Mouse (Mus musculus): Measurements from ENCODE around the gene Ehd1. TPM values are rescaled to one million over a fixed set of nuclear protein-coding genes. Genes with fewer than 3 reads are reported as not detected.

Ehd1 gene
- polyA plus RNA-seq, 1 experiment from 2014 or later: 81.8 TPM

DNA sequence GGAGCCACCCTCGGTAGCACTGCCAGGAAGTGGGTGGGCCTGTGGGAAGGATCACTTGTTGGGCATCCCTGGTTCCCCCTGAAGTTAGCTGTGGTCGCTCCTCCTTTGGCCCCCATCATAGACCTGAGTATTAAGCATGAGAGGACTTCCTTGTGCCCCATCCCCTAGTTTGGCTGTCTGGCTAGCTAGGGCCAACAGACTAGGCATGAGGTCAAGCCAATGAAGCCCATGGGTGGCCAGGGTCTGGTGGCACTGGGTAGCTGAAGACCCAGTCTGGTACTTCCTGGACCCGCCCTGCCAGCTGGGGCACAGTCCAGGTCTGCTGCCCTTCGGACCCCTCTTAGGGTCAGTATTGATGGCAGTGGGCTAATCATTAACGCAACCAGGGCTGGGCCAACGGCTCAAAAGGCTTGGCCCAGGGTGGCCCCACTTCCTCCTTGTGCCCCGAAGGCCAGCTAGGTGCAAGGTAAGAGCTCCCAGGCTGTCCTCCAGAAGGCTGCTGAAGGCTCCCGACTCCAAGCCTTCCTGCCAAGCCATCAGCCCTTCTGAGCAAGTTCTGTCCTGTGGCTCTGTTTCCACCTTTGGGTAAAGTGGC lies 13.6 kb upstream of the Ehd1 start:
- no peak for DNase-seq (ENCODE audit: low spot score)
- H3K36me3 ChIP-seq (replicated peaks): peaks cover 44% of the 10 kb centered on the region
- H3K9me3 ChIP-seq: peaks cover 7% of the 10 kb centered on the region; the same call in 1 of the 2 replicates
- no peaks in the 10 kb centered on the region; the same call in 1 of the 2 replicates for H3K27me3 ChIP-seq (replicated peaks; ENCODE audit: low read depth, poor library complexity, severe bottlenecking)
- 90% methylated on average over 8 of the region's 8 CpGs for WGBS
- H3K4me3 ChIP-seq: no peak overlapping the region
- H3K4me1 ChIP-seq: no peaks in the 10 kb centered on the region
- H3K27ac ChIP-seq (replicated peaks): no peak overlapping the region

DNA sequence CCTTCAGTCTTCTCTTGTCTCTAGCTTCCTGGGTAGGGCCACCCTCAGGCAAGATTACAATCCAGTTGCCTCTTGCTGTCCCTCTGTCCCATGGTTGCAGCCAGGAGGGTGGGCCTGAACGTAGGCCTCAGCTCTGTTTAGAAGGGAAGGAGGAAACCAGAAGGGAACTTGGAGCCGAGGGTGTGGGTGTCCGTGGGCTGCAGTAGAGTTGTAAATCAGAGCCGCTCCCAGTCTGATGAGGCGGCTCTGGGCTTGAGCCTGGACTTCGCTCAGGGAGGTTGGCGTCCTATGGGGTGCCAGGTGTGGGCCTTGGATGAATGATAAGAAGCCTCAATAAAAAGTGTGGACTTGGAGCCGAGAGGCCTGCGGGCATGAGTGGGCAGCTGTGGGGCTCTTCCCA lies 12.3 kb upstream of the Ehd1 start:
- WGBS: 79% methylated on average over 9 of the region's 9 CpGs

DNA sequence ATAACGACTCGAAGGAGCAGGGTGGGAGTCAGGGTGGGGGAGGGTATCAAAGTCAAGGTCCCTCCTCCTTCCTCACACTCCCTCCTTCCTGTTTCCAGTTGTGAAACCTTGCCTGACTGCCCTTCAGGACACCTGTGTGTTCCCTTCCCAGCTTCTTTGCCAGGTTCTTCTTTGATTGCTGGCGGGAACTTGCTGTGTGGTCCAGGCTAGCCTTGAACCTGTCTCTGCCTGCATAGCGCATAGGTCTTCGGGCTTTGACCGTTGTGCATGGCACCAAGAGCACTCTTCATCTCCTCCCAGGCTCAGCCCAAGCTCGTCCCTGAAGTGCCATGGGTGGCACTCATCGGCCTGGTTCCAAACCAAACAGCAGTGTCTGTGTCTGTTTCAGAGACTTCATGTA lies 11.6 kb upstream of the Ehd1 start:
- Histone ChIP-seq H3K36me3 (replicated peaks) (peaks cover 27% of the 10 kb centered on the region), H3K4me3 (no peak overlapping the region), H3K27ac (replicated peaks) (no peak overlapping the region), H3K4me1 (0 out of 2 replicates have a peak, but pooled peaks cover 3% of the 10 kb centered on the region), H3K9me3 (peaks cover 7% of the 10 kb centered on the region; the same call in 1 of the 2 replicates), H3K27me3 (replicated peaks; ENCODE audit: low read depth, poor library complexity, severe bottlenecking) (no peaks in the 10 kb centered on the region; the same call in 1 of the 2 replicates)
- WGBS: 88% methylated on average over 8 of the region's 8 CpGs
- no peak for DNase-seq (ENCODE audit: low spot score)

More for the DNA sequence above, 12.3 kb upstream of the Ehd1 start:
- Histone ChIP-seq H3K27me3 (replicated peaks; ENCODE audit: low read depth, poor library complexity, severe bottlenecking) (no peaks in the 10 kb centered on the region; the same call in 1 of the 2 replicates), H3K27ac (replicated peaks) (no peak overlapping the region), H3K4me1 (0 out of 2 replicates have a peak, but pooled peaks cover 3% of the 10 kb centered on the region), H3K36me3 (replicated peaks) (peaks cover 32% of the 10 kb centered on the region), H3K9me3 (peaks cover 7% of the 10 kb centered on the region; the same call in 1 of the 2 replicates), H3K4me3 (no peak overlapping the region)
- no peak for DNase-seq (ENCODE audit: low spot score)

DNA sequence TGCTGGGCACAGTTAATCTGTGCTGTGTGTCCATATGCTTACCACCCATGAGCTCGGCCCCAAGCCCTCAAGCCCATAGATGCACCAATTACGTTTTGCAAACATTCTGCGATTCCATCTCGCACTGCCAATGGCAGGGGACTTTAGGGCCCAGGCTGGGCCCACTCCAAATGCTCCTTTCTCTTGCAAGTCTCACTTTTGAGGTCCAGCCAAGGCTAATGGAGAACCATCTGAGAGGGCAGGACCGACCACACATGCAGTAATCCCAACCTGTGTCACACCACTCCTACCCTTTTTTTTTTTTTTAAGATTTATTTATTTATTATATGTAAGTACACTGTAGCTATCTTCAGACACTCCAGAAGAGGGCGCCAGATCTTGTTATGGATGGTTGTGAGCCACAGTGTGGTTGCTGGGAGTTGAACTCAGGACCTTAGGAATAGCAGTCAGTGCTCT lies 10.8 kb upstream of the Ehd1 start:
- Histone ChIP-seq H3K27ac (replicated peaks) (no peak overlapping the region), H3K9me3 (peaks cover 4% of the 10 kb centered on the region; the same call in 1 of the 2 replicates), H3K27me3 (replicated peaks; ENCODE audit: low read depth, poor library complexity, severe bottlenecking) (peaks cover under 1% of the 10 kb centered on the region; the same call in 1 of the 2 replicates), H3K4me3 (no peak overlapping the region), H3K4me1 (peaks cover 4% of the 10 kb centered on the region; the same call in 1 of the 2 replicates), H3K36me3 (replicated peaks) (peaks cover 18% of the 10 kb centered on the region)
- no peak for DNase-seq (ENCODE audit: low spot score)
- WGBS: 61% methylated on average over 6 of the region's 6 CpGs

DNA sequence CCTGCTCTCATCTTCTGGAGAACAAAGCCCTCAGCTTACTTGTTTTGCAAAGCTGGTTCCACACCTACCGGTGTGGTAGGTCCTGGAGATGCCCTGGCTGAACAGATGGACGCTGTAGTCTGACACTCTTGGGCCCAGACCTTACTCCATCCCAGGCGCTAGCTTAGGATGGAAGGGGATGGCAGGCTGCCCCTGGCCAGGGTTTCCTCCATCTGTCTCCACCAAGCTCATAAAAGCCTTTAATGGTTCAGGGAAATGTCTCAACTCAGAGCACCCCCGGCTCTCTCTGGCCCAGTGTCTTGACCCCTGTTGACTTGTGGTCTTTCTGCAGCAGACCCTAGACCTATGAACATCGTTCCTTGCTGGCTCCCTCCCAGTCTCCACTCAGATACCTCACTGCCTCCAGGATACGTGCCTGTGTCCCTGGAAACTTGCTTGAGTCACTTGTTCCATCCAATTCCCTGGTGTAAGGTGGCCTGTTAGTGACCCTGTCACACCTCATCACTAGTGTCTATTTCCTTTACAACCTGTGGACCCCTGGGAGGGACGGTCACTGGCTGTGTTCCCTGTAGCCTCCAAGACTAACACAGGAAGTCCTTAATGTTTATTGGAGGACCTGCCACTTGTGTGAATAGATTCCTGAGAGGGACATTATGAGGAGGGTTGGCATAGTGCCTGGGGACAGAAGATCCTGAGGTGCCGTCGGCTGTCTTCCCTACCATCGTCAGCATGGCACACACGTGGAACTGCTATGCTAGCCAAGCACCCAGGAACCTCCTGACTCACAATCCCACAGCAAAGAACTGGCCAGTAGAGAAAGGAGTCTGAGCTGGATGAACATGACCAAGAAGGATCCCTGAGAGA lies 9.0 kb upstream of the Ehd1 start:
- WGBS: 76% methylated on average over 11 of the region's 11 CpGs
- H3K4me1 ChIP-seq: peaks cover 12% of the 10 kb centered on the region
- no peak overlapping the region for H3K4me3 ChIP-seq
- H3K27ac ChIP-seq (replicated peaks): no peak overlapping the region
- H3K9me3 ChIP-seq: no peaks in the 10 kb centered on the region
- no peak for DNase-seq (ENCODE audit: low spot score)
- H3K27me3 ChIP-seq (replicated peaks; ENCODE audit: low read depth, poor library complexity, severe bottlenecking): peaks cover 6% of the 10 kb centered on the region
- peaks cover under 1% of the 10 kb centered on the region for H3K36me3 ChIP-seq (replicated peaks)

DNA sequence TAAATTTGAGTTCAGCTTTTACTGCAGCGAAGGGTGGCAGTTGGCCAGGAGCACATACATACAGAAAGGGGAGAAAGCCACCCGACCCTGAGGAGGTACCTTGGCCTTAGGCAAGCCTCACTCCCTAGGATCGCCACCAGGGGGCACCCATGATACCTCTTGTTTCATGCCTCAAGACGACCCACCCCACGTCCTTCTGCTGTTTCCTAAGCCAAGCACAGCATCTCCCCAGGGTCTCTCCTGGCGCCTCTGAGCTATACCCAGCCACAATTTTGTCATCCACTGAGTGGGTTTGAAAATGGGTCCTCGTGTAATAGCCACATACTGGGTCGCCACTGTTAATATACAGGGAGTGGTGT lies 8.4 kb upstream of the Ehd1 start:
- no peaks in the 10 kb centered on the region for H3K36me3 ChIP-seq (replicated peaks)
- no peak overlapping the region for H3K27ac ChIP-seq (replicated peaks)
- peaks cover 12% of the 10 kb centered on the region for H3K4me1 ChIP-seq
- no peak overlapping the region for H3K4me3 ChIP-seq
- WGBS: 18% methylated on average over 8 of the region's 8 CpGs
- DNase-seq (ENCODE audit: low spot score): peak; percentile 90
- peaks cover 6% of the 10 kb centered on the region for H3K27me3 ChIP-seq (replicated peaks; ENCODE audit: low read depth, poor library complexity, severe bottlenecking)
- no peaks in the 10 kb centered on the region for H3K9me3 ChIP-seq

DNA sequence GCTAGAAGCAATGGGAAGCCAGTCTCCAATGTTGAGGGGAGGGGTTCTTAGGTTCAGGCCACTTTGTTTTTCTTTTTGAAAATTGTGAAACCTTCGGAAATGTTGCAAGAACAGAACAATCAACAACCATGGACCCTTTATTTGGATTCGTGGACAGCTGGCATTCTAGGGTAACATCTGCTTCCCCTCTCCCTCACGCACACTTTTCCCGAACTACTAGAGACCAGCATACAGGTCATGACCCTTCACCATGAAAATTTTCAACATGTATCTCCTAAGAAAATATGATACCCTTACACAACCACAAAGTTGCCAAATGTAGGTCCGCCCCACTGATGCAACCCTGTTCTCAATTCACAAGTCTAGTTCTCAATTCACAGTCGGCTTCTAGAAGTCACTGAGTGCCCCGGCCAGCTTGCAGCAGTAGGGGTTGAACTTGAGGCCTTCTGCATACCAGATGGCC lies 7.8 kb upstream of the Ehd1 start:
- H3K36me3 ChIP-seq (replicated peaks): no peaks in the 10 kb centered on the region
- H3K27ac ChIP-seq (replicated peaks): no peak overlapping the region
- no peak for DNase-seq (ENCODE audit: low spot score)
- H3K27me3 ChIP-seq (replicated peaks; ENCODE audit: low read depth, poor library complexity, severe bottlenecking): peaks cover 6% of the 10 kb centered on the region
- H3K4me1 ChIP-seq: peaks cover 12% of the 10 kb centered on the region
- 84% methylated on average over 7 of the region's 7 CpGs for WGBS
- no peak overlapping the region for H3K4me3 ChIP-seq
- no peaks in the 10 kb centered on the region for H3K9me3 ChIP-seq

DNA sequence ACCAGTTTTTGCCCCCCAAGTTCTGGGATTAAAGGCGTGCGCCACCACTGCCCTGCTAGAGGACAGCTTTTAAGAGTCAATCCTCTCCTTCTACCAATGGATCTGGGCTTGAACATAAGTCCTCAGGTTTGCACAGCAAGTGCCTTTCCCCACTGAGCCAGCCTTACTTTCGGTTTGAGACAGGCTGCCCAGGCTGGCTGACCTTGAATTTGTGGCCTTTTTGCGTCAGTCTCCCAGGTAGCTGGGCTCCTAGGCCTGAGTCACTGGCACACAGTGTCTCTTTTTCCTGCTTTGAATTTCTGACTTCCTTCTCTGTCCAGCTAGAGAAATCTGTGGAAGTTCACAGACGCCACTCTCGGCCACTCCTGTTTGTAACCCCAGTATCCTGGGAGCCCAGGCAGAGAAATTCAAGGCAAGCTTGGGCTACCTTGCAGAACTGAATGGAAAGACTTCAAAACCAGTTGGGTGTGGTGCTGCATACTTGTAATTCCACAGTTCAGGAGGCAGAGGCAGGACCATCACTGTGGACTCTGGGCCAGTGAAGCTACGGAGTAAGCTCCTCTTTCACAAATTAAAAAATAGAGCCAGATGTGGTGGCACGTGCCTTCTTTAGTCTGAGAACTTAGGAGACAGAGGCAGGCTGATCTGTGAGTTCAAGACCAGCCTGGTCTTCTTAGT lies 6.6 kb upstream of the Ehd1 start:
- Histone ChIP-seq H3K27ac (replicated peaks) (no peak overlapping the region), H3K4me1 (peaks cover 14% of the 10 kb centered on the region), H3K9me3 (no peaks in the 10 kb centered on the region), H3K27me3 (replicated peaks; ENCODE audit: low read depth, poor library complexity, severe bottlenecking) (peaks cover 6% of the 10 kb centered on the region), H3K36me3 (replicated peaks) (no peaks in the 10 kb centered on the region), H3K4me3 (no peak overlapping the region)
- WGBS: 86% methylated on average over 8 of the region's 8 CpGs
- no peak for DNase-seq (ENCODE audit: low spot score)

DNA sequence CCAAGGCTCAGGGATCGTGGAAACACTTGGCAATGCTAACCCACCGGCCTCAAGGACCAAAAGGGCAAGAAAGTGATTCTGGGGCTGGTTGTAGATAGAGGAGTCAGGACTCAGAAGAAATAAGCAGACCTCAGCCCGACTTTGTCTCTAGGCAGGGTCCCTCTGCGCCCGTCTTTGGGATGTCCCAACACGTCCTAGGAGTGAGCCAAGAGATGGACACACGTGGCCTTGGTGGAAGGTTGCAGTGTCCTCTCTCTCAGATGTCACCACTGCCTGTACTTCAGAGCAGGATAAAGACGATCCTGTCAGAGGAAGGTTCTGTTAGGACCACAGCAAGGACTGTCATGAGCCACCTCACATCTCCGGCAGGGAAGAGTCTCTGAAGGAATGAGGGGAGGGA lies 5.9 kb upstream of the Ehd1 start:
- Histone ChIP-seq H3K27me3 (replicated peaks; ENCODE audit: low read depth, poor library complexity, severe bottlenecking) (peaks cover 6% of the 10 kb centered on the region), H3K9me3 (no peaks in the 10 kb centered on the region), H3K36me3 (replicated peaks) (no peaks in the 10 kb centered on the region), H3K27ac (replicated peaks) (no peak overlapping the region), H3K4me3 (peak overlapping the region; percentile 17; the same call in 1 of the 2 replicates), H3K4me1 (peaks cover 21% of the 10 kb centered on the region)
- no peak for DNase-seq (ENCODE audit: low spot score)
- 59% methylated on average over 9 of the region's 9 CpGs for WGBS

DNA sequence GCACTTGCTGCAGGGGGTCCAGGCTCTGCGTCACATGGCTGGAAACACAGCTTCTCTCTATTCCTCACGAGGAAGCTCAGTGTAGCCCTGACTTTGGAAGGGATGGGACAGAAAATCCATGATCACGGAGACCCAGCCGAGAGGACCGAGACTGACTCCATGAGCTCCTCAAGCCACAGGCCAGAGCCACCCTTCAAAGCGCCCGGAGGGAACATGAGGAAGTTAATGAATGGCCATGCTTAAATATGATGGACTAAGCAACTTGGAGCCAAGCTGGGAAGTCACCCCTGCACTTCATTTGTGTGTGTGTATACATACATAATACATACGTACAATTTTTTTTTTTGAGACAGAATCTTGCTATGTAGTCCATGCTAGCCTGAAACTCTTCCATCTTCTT lies 5.3 kb upstream of the Ehd1 start:
- H3K27ac ChIP-seq (replicated peaks): no peak overlapping the region
- H3K9me3 ChIP-seq: no peaks in the 10 kb centered on the region
- WGBS: 39% methylated on average over 8 of the region's 8 CpGs
- no peaks in the 10 kb centered on the region for H3K36me3 ChIP-seq (replicated peaks)
- H3K27me3 ChIP-seq (replicated peaks; ENCODE audit: low read depth, poor library complexity, severe bottlenecking): peaks cover 6% of the 10 kb centered on the region
- DNase-seq (ENCODE audit: low spot score): no peak
- H3K4me1 ChIP-seq: peaks cover 26% of the 10 kb centered on the region
- H3K4me3 ChIP-seq: peak overlapping the region; percentile 17; the same call in 1 of the 2 replicates

DNA sequence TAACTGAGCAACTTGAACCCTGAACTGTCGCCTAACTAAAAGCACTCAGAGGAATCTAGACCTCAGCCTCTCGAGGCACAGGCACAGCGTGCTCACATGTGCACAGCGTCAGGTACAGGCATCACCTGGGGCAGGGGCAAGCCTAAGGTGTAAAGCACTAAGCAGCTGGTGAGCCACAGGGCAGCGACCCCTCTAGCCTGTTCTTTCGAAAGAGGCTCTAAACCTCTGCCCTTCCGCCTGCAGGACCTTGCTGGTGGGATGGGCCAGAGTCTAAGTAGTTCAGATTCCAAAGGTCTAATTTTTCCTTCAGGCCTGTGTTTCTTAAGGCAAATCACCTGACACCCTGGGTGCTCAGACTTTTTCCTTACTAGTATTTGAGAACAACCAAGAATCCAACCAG lies 4.5 kb upstream of the Ehd1 start:
- Histone ChIP-seq H3K36me3 (replicated peaks) (no peaks in the 10 kb centered on the region), H3K4me3 (no peak overlapping the region), H3K9me3 (no peaks in the 10 kb centered on the region), H3K27ac (replicated peaks) (no peak overlapping the region), H3K27me3 (replicated peaks; ENCODE audit: low read depth, poor library complexity, severe bottlenecking) (peaks cover 6% of the 10 kb centered on the region), H3K4me1 (peaks cover 27% of the 10 kb centered on the region)
- no peak for DNase-seq (ENCODE audit: low spot score)
- 66% methylated on average over 7 of the region's 7 CpGs for WGBS

DNA sequence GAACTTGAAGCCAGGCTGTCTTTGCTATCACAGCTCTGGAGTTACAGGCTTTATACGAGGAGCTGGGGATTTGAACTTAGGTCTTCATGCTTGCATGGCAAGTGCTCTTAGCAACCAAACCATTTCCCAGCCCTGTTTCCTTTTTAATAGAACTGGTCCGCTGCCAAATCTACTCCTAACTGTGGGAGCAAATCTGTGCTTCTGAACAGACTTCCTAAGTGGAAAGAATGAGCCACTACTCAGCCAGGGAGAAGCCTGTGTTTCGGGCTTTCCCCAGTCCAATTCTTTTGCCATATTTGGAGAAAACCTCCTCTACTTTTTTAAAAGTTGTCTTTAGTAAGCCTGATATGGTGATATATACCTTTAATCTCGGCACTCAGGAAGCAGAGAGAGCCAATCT lies 3.8 kb upstream of the Ehd1 start:
- peaks cover 33% of the 10 kb centered on the region for H3K4me1 ChIP-seq
- peaks cover 6% of the 10 kb centered on the region for H3K27me3 ChIP-seq (replicated peaks; ENCODE audit: low read depth, poor library complexity, severe bottlenecking)
- no peaks in the 10 kb centered on the region for H3K36me3 ChIP-seq (replicated peaks)
- no peak overlapping the region for H3K27ac ChIP-seq (replicated peaks)
- 83% methylated on average over 4 of the region's 4 CpGs for WGBS
- H3K4me3 ChIP-seq: no peak overlapping the region
- no peak for DNase-seq (ENCODE audit: low spot score)
- H3K9me3 ChIP-seq: no peaks in the 10 kb centered on the region
